Mouse (Mus musculus): ENCODE results near the gene Slc25a22. TPM values are rescaled to one million over a fixed set of nuclear protein-coding genes. Genes with fewer than 3 reads are reported as not detected.

Gene Slc25a22
- polyA plus RNA-seq, 1 experiment = 96.8 TPM

Other genes with a start within 250 kb of the Slc25a22 start
- gene Hras, start 243.9 kb downstream of the Slc25a22 start, polyA plus RNA-seq (2012; ENCODE audit: insufficient read depth, insufficient read length, missing spikeins) = 72.6 and 86.6 TPM in 2 replicates
- 3.4 and 5.8 TPM in 2 replicates for gene Lrrc56, start 243.7 kb downstream of the Slc25a22 start, polyA plus RNA-seq (2012; ENCODE audit: insufficient read depth, insufficient read length, missing spikeins)
- gene Lmntd2, start 223.8 kb downstream of the Slc25a22 start, polyA plus RNA-seq (2012; ENCODE audit: insufficient read depth, insufficient read length, missing spikeins) = not detected in 2 replicates
- gene Rassf7, start 222.0 kb downstream of the Slc25a22 start, polyA plus RNA-seq (2012; ENCODE audit: insufficient read depth, insufficient read length, missing spikeins) = 1.4 and 1.5 TPM in 2 replicates
- 17.0 and 22.5 TPM in 2 replicates for gene Phrf1, start 209.1 kb downstream of the Slc25a22 start, polyA plus RNA-seq (2012; ENCODE audit: insufficient read depth, insufficient read length, missing spikeins)
- gene Irf7, start 171.4 kb downstream of the Slc25a22 start, polyA plus RNA-seq (2012; ENCODE audit: insufficient read depth, insufficient read length, missing spikeins) = 3.3 and 5.5 TPM in 2 replicates
- gene Cdhr5, start 161.1 kb downstream of the Slc25a22 start, polyA plus RNA-seq (2012; ENCODE audit: insufficient read depth, insufficient read length, missing spikeins) = not detected in 2 replicates
- gene Sct, start 158.8 kb downstream of the Slc25a22 start, polyA plus RNA-seq (2012; ENCODE audit: insufficient read depth, insufficient read length, missing spikeins) = not detected in 2 replicates
- not detected in 2 replicates for gene Drd4, start 145.9 kb downstream of the Slc25a22 start, polyA plus RNA-seq (2012; ENCODE audit: insufficient read depth, insufficient read length, missing spikeins)
- 5.9 and 15.8 TPM in 2 replicates for gene Deaf1, start 110.2 kb downstream of the Slc25a22 start, polyA plus RNA-seq (2012; ENCODE audit: insufficient read depth, insufficient read length, missing spikeins)
- gene Tmem80, start 110.2 kb downstream of the Slc25a22 start, polyA plus RNA-seq (2012; ENCODE audit: insufficient read depth, insufficient read length, missing spikeins) = 35.2 and 44.8 TPM in 2 replicates
- 1.5 and 2.9 TPM in 2 replicates for gene Eps8l2, start 99.0 kb downstream of the Slc25a22 start, polyA plus RNA-seq (2012; ENCODE audit: insufficient read depth, insufficient read length, missing spikeins)
- gene Taldo1, start 45.7 kb downstream of the Slc25a22 start, polyA plus RNA-seq (2012; ENCODE audit: insufficient read depth, insufficient read length, missing spikeins) = 1,487 and 1,572 TPM in 2 replicates
- 19.9 and 23.3 TPM in 2 replicates for gene Gatd1, start 23.8 kb downstream of the Slc25a22 start, polyA plus RNA-seq (2012; ENCODE audit: insufficient read depth, insufficient read length, missing spikeins)
- gene Cend1, start 8.4 kb downstream of the Slc25a22 start, polyA plus RNA-seq (2012; ENCODE audit: insufficient read depth, insufficient read length, missing spikeins) = 2.6 and 6.4 TPM in 2 replicates
- gene Pidd1, start 6.1 kb upstream of the Slc25a22 start, polyA plus RNA-seq (2012; ENCODE audit: insufficient read depth, insufficient read length, missing spikeins) = 0.58 and 0.75 TPM in 2 replicates
- 1,680 and 2,099 TPM in 2 replicates for gene Rplp2, start 9.5 kb upstream of the Slc25a22 start, polyA plus RNA-seq (2012; ENCODE audit: insufficient read depth, insufficient read length, missing spikeins)
- gene Pnpla2, start 17.3 kb upstream of the Slc25a22 start, polyA plus RNA-seq (2012; ENCODE audit: insufficient read depth, insufficient read length, missing spikeins) = 2,152 and 2,404 TPM in 2 replicates
- 9.8 and 11.8 TPM in 2 replicates for gene Cracr2b, start 23.2 kb upstream of the Slc25a22 start, polyA plus RNA-seq (2012; ENCODE audit: insufficient read depth, insufficient read length, missing spikeins)
- 223 and 257 TPM in 2 replicates for gene Cd151, start 29.5 kb upstream of the Slc25a22 start, polyA plus RNA-seq (2012; ENCODE audit: insufficient read depth, insufficient read length, missing spikeins)
- 28.8 and 36.4 TPM in 2 replicates for gene Polr2l, start 37.2 kb upstream of the Slc25a22 start, polyA plus RNA-seq (2012; ENCODE audit: insufficient read depth, insufficient read length, missing spikeins)
- gene Tspan4, start 37.3 kb upstream of the Slc25a22 start, polyA plus RNA-seq (2012; ENCODE audit: insufficient read depth, insufficient read length, missing spikeins) = 39.6 and 74.6 TPM in 2 replicates
- 13.4 and 19.8 TPM in 2 replicates for gene Chid1, start 102.0 kb upstream of the Slc25a22 start, polyA plus RNA-seq (2012; ENCODE audit: insufficient read depth, insufficient read length, missing spikeins)
- gene Ap2a2, start 124.3 kb upstream of the Slc25a22 start, polyA plus RNA-seq (2012; ENCODE audit: insufficient read depth, insufficient read length, missing spikeins) = 40.3 and 42.7 TPM in 2 replicates
- not detected in 2 replicates for gene Muc6, start 217.4 kb upstream of the Slc25a22 start, polyA plus RNA-seq (2012; ENCODE audit: insufficient read depth, insufficient read length, missing spikeins)